Mouse (Mus musculus) macrophage (primary cell): ENCODE results near the gene Olfr462. TPM values are rescaled to one million over a fixed set of nuclear protein-coding genes. Genes with fewer than 3 reads are reported as not detected.
A peak's percentile ranks its signal among the peaks of the same experiment; 100 is the strongest.
"Not testable (repeated sequence)": the region's sequence is repeated elsewhere in the genome, so short reads cannot be mapped to it uniquely, and the experiment has no call there.

Experiments
- H3K27ac ChIP-seq: fragments of 350-480 bp; formaldehyde crosslinking; 2 replicates; pipeline ENCODE4 v1.9.0; 2021
- H3K36me3 ChIP-seq: fragments of 350-480 bp; formaldehyde crosslinking; 2 replicates; pipeline ENCODE4 v1.9.0; 2021; ENCODE audit errors: inconsistent target
- H3K4me3 ChIP-seq: fragments of 350-480 bp; formaldehyde crosslinking; 2 replicates; pipeline ENCODE4 v1.9.0; 2021; ENCODE audit errors: inconsistent target
- H3K79me2 ChIP-seq: fragments of 350-480 bp; formaldehyde crosslinking; 2 replicates; pipeline ENCODE4 v1.9.0; 2021; ENCODE audit errors: inconsistent target
- WGBS: methylation state at CpG from one replicate; pipeline ENCODE4 v1.1.7; 2026; ENCODE audit warnings: inconsistent platforms; ENCODE audit not compliant: missing documents; 5-methylcytosine and 5-hydroxymethylcytosine counted together
- polyA plus RNA-seq: library from polyadenylated mRNA; stranded (reverse); fragments of 250-400 nt; gene quantifications from 3 replicates; pipeline ENCODE4 v1.2.4, GENCODE M21; 2018; ENCODE audit warnings: inconsistent platforms

Olfr462 gene
- polyA plus RNA-seq, 1 experiment from 2014 or later, result not detected

DNA sequence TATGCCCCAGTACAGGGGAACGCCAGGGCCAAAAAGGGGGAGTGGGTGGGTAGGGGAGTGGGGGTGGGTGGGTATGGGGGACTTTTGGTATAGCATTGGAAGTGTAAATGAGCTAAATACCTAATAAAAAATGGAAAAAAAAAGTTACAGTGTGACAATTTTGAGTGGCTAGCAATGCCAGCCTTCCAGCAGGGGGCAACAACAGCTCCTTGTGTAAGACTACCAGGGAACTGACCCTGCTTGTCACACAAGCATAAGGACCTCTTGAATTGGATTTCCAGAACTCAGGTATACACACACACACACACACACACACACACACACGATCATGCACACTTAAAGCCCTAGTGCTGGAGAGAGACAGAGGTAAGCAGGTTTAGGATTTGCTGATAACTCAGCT, 25.2 kb downstream of the Olfr462 start:
- 86% methylated on average over 1 of the region's 2 CpGs for WGBS

GRCm38 (mm10) chr11:87862805-87863204, 29.3 kb downstream of the Olfr462 start:
- over 99% methylated on average over 12 of the region's 13 CpGs for WGBS
- H3K4me3 ChIP-seq, result no peak overlapping the region

More for the DNA sequence above, 25.2 kb downstream of the Olfr462 start:
- not testable (repeated sequence) for H3K27ac ChIP-seq, H3K79me2 ChIP-seq, H3K36me3 ChIP-seq, H3K4me3 ChIP-seq

DNA sequence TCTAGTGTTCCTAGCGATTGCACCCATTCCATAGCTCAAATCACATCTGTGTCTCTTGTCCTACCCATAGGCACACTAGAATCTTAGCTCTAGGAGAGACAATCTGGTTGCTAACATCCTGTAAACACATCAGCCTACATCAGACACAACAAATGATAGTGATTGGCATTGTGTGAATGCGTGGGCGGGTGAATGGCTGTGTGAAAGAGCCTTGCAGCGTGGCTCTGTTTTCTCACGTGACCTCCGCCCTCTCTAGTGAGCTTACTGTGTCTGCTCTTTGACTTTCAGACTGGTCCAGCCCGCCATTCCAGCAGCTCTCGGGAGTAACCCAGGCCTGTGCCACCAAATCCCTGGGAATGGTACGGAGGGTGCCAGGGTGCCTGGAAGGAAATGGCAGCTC, 31.6 kb downstream of the Olfr462 start:
- H3K36me3 ChIP-seq, result no peaks in the 10 kb centered on the region
- no peak overlapping the region for H3K4me3 ChIP-seq
- H3K27ac ChIP-seq, result no peak overlapping the region
- H3K79me2 ChIP-seq, result no peaks in the 10 kb centered on the region
- WGBS, result 94% methylated on average over 9 of the region's 9 CpGs

More at GRCm38 (mm10) chr11:87862805-87863204, 29.3 kb downstream of the Olfr462 start:
- H3K36me3 ChIP-seq, result no peaks in the 10 kb centered on the region
- no peaks in the 10 kb centered on the region for H3K79me2 ChIP-seq
- H3K27ac ChIP-seq, result no peak overlapping the region

DNA sequence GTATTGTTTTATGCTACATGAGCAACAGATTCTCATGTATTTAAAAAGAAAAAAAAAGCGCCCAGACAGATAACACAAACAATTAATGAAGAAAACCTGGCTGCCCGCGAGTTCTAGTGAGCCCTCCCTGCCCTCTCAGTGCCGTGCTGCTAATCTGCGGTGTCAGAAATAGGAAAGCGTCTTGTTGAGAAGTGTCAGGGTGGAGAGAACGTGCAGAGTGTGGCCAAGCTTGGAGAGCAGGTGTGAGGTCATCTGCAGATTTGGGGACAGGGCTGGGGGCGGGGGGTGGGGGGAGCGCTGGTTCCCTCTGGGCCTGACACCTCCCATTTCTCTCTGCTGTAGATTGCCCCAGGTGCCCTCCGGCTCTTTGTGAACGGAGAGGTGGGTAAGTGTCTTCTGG, 32.8 kb downstream of the Olfr462 start:
- Histone ChIP-seq H3K4me3 (no peak overlapping the region), H3K79me2 (no peaks in the 10 kb centered on the region), H3K27ac (no peak overlapping the region), H3K36me3 (no peaks in the 10 kb centered on the region)
- 97% methylated on average over 11 of the region's 11 CpGs for WGBS

- Histone ChIP-seq H3K27ac (no peak overlapping the region), H3K36me3 (no peaks in the 10 kb centered on the region), H3K4me3 (no peak overlapping the region), H3K79me2 (no peaks in the 10 kb centered on the region)
- WGBS, result 91% methylated on average over 7 of the region's 7 CpGs
These were observed 37.5 kb downstream of the Olfr462 start for GRCm38 (mm10) chr11:87854550-87854949.

- Histone ChIP-seq H3K79me2 (no peaks in the 10 kb centered on the region), H3K36me3 (no peaks in the 10 kb centered on the region), H3K27ac (peak overlapping the region; percentile 42), H3K4me3 (peak overlapping the region; percentile 59)
- 35% methylated on average over 8 of the region's 8 CpGs for WGBS
These were observed 38.5 kb downstream of the Olfr462 start for GRCm38 (mm10) chr11:87853597-87853954.

GRCm38 (mm10) chr11:87852690-87853596, 39.1 kb downstream of the Olfr462 start, which contains the start of gene Mks1:
Mks1 (plus strand) TSS chr11:87853215.
- 3% methylated on average over 40 of the region's 40 CpGs for WGBS
- Histone ChIP-seq H3K79me2 (no peaks in the 10 kb centered on the region), H3K27ac (peak within 1 kb of the TSS; percentile 42), H3K36me3 (no peaks in the 10 kb centered on the region), H3K4me3 (peak within 1 kb of the TSS; percentile 59)

DNA sequence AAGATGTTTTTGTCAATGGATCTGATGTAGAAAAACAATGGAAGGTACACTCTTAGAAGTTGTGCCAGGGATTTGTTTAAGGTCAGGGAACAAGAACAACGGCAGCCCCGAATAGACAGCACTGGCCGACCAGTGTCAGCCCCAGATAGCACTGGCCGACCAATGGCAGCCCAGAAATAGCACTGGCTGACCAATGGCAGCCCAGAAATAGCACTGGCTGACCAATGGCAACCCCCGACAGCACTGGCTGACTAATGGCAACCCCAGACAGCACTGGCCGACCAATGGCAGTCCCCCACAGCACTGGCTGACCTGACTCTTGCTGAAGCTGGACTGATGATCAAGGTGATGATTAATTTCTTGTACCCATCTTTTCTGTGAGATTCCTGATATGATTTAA, 44.2 kb downstream of the Olfr462 start:
- Histone ChIP-seq H3K4me3 (no peak overlapping the region), H3K79me2 (no peaks in the 10 kb centered on the region), H3K27ac (no peak overlapping the region), H3K36me3 (no peaks in the 10 kb centered on the region)
- WGBS, result 90% methylated on average over 6 of the region's 6 CpGs

DNA sequence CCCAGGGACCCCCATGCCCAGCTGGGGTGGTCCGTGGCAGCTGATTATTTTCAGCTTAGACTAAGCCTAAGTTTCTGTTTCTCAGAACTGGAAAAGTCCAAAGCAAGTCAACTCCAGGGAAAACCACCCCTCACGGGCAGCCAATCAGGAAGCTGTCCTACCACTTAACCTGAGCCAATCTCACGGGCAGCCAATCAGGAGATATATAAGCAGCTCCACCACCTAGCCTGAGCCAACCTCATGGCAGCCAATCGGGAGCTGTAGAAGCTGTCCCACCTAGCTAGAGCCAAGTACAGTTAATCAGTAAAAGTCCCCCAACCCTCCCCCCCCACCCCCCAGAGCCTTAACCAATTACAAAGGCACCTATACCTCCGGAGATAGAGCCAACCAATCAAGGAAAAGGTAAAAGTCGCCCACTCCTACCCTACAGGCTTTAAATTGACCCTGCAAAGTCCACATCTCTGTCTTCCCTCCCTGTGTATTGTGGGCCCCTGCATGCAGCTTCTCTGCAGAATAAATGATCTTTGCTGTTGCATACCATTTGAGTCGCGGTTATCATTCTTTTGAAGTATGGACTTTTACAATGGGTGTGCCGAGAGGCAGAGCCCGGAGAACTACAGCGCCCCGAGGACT, 45.0 kb downstream of the Olfr462 start:
- Histone ChIP-seq H3K4me3 (no peak overlapping the region), H3K27ac (no peak overlapping the region), H3K36me3 (no peaks in the 10 kb centered on the region), H3K79me2 (no peaks in the 10 kb centered on the region)
- 90% methylated on average over 12 of the region's 12 CpGs for WGBS

- no peak overlapping the region for H3K4me3 ChIP-seq
- H3K79me2 ChIP-seq, result no peaks in the 10 kb centered on the region
- no peaks in the 10 kb centered on the region for H3K36me3 ChIP-seq
- H3K27ac ChIP-seq, result no peak overlapping the region
- WGBS, result 88% methylated on average over 3 of the region's 3 CpGs
These were observed 50.6 kb downstream of the Olfr462 start for GRCm38 (mm10) chr11:87841436-87841835.

DNA sequence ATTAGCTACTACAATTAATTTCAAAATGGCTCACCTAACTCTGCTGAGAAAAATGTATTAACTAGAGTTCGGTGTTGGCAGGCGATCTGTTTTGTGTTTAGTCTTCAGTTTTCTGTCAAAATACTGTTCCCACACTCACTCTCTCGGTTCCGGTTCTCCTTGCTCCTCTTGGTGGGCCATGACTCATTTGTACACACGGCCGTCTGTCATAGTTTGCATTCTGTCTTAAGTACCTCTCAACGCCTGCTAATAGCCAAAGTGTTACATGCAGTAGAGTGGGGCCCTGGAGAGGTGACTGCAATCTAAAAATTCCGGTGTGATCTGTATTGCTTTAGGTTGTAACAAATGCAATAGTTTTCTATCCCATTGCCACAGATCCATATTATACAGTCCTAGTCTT, 51.4 kb downstream of the Olfr462 start:
- H3K36me3 ChIP-seq, result no peaks in the 10 kb centered on the region
- H3K79me2 ChIP-seq, result no peaks in the 10 kb centered on the region
- H3K27ac ChIP-seq, result no peak overlapping the region
- 96% methylated on average over 8 of the region's 8 CpGs for WGBS
- no peak overlapping the region for H3K4me3 ChIP-seq

Other genes starting within 250 kb of the Olfr462 start
- gene Rnf43, start 229.5 kb downstream of the Olfr462 start, polyA plus RNA-seq, result 0.70 to 0.96 TPM (median 0.83 TPM) in 3 replicates
- 69.4 to 113 TPM (median 85.3 TPM) in 3 replicates for gene Supt4a, start 154.7 kb downstream of the Olfr462 start, polyA plus RNA-seq
- 0.82 to 1.7 TPM (median 1.6 TPM) in 3 replicates for gene Tspoap1, start 131.7 kb downstream of the Olfr462 start, polyA plus RNA-seq
- gene Mpo, start 98.7 kb downstream of the Olfr462 start, polyA plus RNA-seq, result 0.19 to 2.7 TPM (median 1.0 TPM) in 3 replicates
- not detected in 3 replicates for gene Lpo, start 64.0 kb downstream of the Olfr462 start, polyA plus RNA-seq
- 2.1 to 3.5 TPM (median 3.2 TPM) in 3 replicates for gene Mks1, start 39.1 kb downstream of the Olfr462 start, polyA plus RNA-seq
- not detected in 3 replicates for gene Epx, start 16.7 kb downstream of the Olfr462 start, polyA plus RNA-seq
- gene Olfr463, start 5.1 kb upstream of the Olfr462 start, polyA plus RNA-seq, result not detected in 3 replicates
- not detected in 3 replicates for gene Olfr464, start 28.7 kb upstream of the Olfr462 start, polyA plus RNA-seq
- gene Dynll2, start 95.3 kb upstream of the Olfr462 start, polyA plus RNA-seq, result 62.0 to 99.4 TPM (median 76.2 TPM) in 3 replicates
- gene Srsf1, start 155.1 kb upstream of the Olfr462 start, polyA plus RNA-seq, result 77.7 to 105 TPM (median 79.2 TPM) in 3 replicates
- gene Vezf1, start 176.0 kb upstream of the Olfr462 start, polyA plus RNA-seq, result 12.2 to 18.4 TPM (median 14.4 TPM) in 3 replicates
- gene Cuedc1, start 205.8 kb upstream of the Olfr462 start, polyA plus RNA-seq, result 0.95 to 2.5 TPM (median 2.2 TPM) in 3 replicates